Mouse (Mus musculus): Measurements from ENCODE around the gene Erich4. TPM values are rescaled to one million over a fixed set of nuclear protein-coding genes. Genes with fewer than 3 reads are reported as not detected.
"Not testable (repeated sequence)": the region's sequence is repeated elsewhere in the genome, so short reads cannot be mapped to it uniquely, and the experiment has no call there.

The Erich4 gene
- polyA plus RNA-seq, 1 experiment from 2014 or later, result 0.20 TPM

DNA sequence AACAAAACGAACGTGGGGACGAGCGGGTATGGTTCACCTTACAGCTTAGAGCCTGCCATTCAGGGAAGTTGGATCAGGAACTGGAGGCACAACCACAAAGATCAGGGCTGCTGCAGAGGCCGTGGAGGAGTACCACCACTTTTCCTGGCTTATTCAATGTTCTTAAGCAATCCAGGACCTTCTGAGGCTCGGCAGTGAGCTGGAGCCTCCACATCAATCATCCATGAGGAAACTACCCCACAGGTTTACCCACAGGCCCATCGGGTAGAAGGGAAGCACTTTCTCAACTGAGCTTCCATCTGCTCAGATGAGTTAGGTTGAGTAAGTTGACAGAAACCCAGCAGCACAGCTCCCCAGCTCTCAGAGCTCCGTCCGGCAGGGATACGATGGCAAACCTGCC, 36.3 kb downstream of the Erich4 start:
- WGBS (ENCODE audit: insufficient replicate concordance), result 64% methylated on average over 10 of the region's 10 CpGs
- no peaks in the 10 kb centered on the region for H3K9me3 ChIP-seq (ENCODE audit: low read length)
- no peak for TF ChIP-seq EP300 (IDR thresholded peaks at IDR 0.05; ENCODE audit: low read depth)
- no peak overlapping the region for H3K4me3 ChIP-seq (ENCODE audit: low read depth, low read length)
- H3K36me3 ChIP-seq (replicated peaks; ENCODE audit: insufficient read depth, low read length), result no peaks in the 10 kb centered on the region
- no peaks in the 10 kb centered on the region for H3K27me3 ChIP-seq (ENCODE audit: insufficient read depth, low read length)
- H3K27ac ChIP-seq (ENCODE audit: low read depth), result no peak overlapping the region
- ATAC-seq, result no peak
- no peak for DNase-seq
- no peak overlapping the region for H3K4me2 ChIP-seq (ENCODE audit: low read depth, low read length)
- H3K4me1 ChIP-seq (ENCODE audit: insufficient read depth), result 0 out of 2 replicates have a peak, but pooled peaks cover 6% of the 10 kb centered on the region
- H3K9ac ChIP-seq (replicated peaks), result no peak overlapping the region

DNA sequence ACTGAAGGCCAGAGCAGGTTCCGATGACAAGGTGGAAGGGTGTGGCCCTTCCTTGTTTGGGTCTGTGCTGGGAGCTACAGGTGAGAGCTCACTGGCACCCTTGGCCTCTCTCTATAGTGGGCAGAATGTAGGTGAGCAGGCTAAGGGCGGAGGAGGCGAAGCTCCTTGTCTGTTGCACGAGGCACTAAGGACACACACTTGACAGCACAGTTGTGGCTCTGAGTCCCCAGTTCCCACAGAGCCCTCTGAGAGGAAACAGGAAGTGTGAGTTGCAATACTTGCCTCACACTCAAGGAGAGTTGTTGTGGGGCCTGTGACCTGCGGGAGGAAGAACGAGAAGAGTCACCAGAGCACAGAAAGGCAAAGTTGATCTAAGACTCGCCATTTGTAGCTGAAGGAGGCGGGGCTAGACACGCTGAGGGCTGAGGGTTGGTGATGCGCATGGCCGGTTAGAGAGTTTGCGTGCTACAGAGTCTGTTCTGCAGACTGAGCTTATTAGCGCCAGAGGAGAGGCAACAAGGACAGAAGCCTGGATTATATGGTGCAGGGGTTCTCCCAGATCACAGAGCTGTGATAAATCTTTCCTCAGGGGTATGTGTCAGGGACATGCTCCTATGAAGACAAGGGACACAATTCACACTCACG, 38.8 kb downstream of the Erich4 start:
- not testable (repeated sequence) for H3K9ac ChIP-seq (replicated peaks); DNase-seq; H3K4me3 ChIP-seq (ENCODE audit: low read depth, low read length); H3K36me3 ChIP-seq (replicated peaks; ENCODE audit: insufficient read depth, low read length); H3K4me1 ChIP-seq (ENCODE audit: insufficient read depth); H3K27me3 ChIP-seq (ENCODE audit: insufficient read depth, low read length); H3K9me3 ChIP-seq (ENCODE audit: low read length); H3K4me2 ChIP-seq (ENCODE audit: low read depth, low read length)
- ATAC-seq, result peak; percentile 76
- WGBS (ENCODE audit: insufficient replicate concordance), result 59% methylated on average over 12 of the region's 14 CpGs
- peak overlapping the region; percentile 64 for H3K27ac ChIP-seq (ENCODE audit: low read depth)

GRCm38 (mm10) chr7:25576308-25576707, 39.4 kb downstream of the Erich4 start:
- not testable (repeated sequence) for DNase-seq; H3K4me3 ChIP-seq (ENCODE audit: low read depth, low read length); H3K4me2 ChIP-seq (ENCODE audit: low read depth, low read length); H3K36me3 ChIP-seq (replicated peaks; ENCODE audit: insufficient read depth, low read length); H3K27me3 ChIP-seq (ENCODE audit: insufficient read depth, low read length); H3K4me1 ChIP-seq (ENCODE audit: insufficient read depth); H3K9ac ChIP-seq (replicated peaks); H3K9me3 ChIP-seq (ENCODE audit: low read length); ATAC-seq
- 31% methylated on average over 6 of the region's 6 CpGs for WGBS (ENCODE audit: insufficient replicate concordance)
- peak overlapping the region; percentile 64 for H3K27ac ChIP-seq (ENCODE audit: low read depth)

- no peak for ATAC-seq
- TF ChIP-seq CTCF (IDR thresholded peaks at IDR 0.05; ENCODE audit: low read depth) (no peak), EP300 (IDR thresholded peaks at IDR 0.05; ENCODE audit: low read depth) (no peak)
Measured at GRCm38 (mm10) chr7:25575870-25576269, 39.8 kb downstream of the Erich4 start.

DNA sequence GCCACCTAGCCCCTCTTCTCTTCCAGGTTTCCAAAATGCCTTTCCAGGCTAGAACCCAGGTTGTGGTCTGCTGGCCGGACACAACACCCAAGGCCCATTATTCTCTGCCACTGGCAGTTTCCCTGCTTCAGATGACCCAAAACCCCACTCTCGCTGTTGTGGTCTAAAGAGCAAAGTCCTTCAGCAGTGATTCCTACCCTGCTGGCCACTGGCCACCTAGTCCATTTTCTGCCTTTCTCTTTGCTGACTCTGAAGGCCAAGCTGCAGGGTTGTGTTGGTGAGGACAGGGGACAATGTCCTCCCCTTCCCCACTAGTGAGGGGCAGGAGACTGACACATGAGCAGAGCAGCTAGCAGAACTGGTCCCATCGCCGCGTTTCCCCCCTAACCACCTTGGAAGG, 40.6 kb downstream of the Erich4 start:
- DNase-seq, result no peak
- WGBS (ENCODE audit: insufficient replicate concordance), result 73% methylated on average over 5 of the region's 5 CpGs
- no peak overlapping the region for H3K4me2 ChIP-seq (ENCODE audit: low read depth, low read length)
- H3K4me1 ChIP-seq (ENCODE audit: insufficient read depth), result 0 out of 2 replicates have a peak, but pooled peaks cover 6% of the 10 kb centered on the region
- ATAC-seq, result peak; percentile 54; the same call in 1 of the 2 replicates
- TF ChIP-seq EP300 (IDR thresholded peaks at IDR 0.05; ENCODE audit: low read depth) (no peak), CTCF (IDR thresholded peaks at IDR 0.05; ENCODE audit: low read depth) (no peak)
- H3K9me3 ChIP-seq (ENCODE audit: low read length), result no peaks in the 10 kb centered on the region
- no peak overlapping the region for H3K27ac ChIP-seq (ENCODE audit: low read depth)
- no peak overlapping the region for H3K4me3 ChIP-seq (ENCODE audit: low read depth, low read length)
- no peaks in the 10 kb centered on the region for H3K36me3 ChIP-seq (replicated peaks; ENCODE audit: insufficient read depth, low read length)
- H3K27me3 ChIP-seq (ENCODE audit: insufficient read depth, low read length), result no peaks in the 10 kb centered on the region
- no peak overlapping the region for H3K9ac ChIP-seq (replicated peaks)

More at GRCm38 (mm10) chr7:25575870-25576269, 39.8 kb downstream of the Erich4 start:
- no peak overlapping the region for H3K4me2 ChIP-seq (ENCODE audit: low read depth, low read length)
- H3K9ac ChIP-seq (replicated peaks), result no peak overlapping the region
- no peak overlapping the region for H3K4me3 ChIP-seq (ENCODE audit: low read depth, low read length)
- no peaks in the 10 kb centered on the region for H3K27me3 ChIP-seq (ENCODE audit: insufficient read depth, low read length)
- 53% methylated on average over 8 of the region's 8 CpGs for WGBS (ENCODE audit: insufficient replicate concordance)
- DNase-seq, result no peak
- no peaks in the 10 kb centered on the region for H3K36me3 ChIP-seq (replicated peaks; ENCODE audit: insufficient read depth, low read length)
- H3K4me1 ChIP-seq (ENCODE audit: insufficient read depth), result 0 out of 2 replicates have a peak, but pooled peaks cover 6% of the 10 kb centered on the region
- H3K27ac ChIP-seq (ENCODE audit: low read depth), result no peak overlapping the region
- no peaks in the 10 kb centered on the region for H3K9me3 ChIP-seq (ENCODE audit: low read length)

- 53% methylated on average over 5 of the region's 5 CpGs for WGBS (ENCODE audit: insufficient replicate concordance)
- H3K36me3 ChIP-seq (replicated peaks; ENCODE audit: insufficient read depth, low read length); H3K27me3 ChIP-seq (ENCODE audit: insufficient read depth, low read length); H3K4me1 ChIP-seq (ENCODE audit: insufficient read depth); H3K9me3 ChIP-seq (ENCODE audit: low read length); H3K27ac ChIP-seq (ENCODE audit: low read depth); DNase-seq; H3K4me3 ChIP-seq (ENCODE audit: low read depth, low read length); H3K9ac ChIP-seq (replicated peaks); H3K4me2 ChIP-seq (ENCODE audit: low read depth, low read length); ATAC-seq: not testable (repeated sequence)
Measured at GRCm38 (mm10) chr7:25573806-25574205, 41.9 kb downstream of the Erich4 start.

DNA sequence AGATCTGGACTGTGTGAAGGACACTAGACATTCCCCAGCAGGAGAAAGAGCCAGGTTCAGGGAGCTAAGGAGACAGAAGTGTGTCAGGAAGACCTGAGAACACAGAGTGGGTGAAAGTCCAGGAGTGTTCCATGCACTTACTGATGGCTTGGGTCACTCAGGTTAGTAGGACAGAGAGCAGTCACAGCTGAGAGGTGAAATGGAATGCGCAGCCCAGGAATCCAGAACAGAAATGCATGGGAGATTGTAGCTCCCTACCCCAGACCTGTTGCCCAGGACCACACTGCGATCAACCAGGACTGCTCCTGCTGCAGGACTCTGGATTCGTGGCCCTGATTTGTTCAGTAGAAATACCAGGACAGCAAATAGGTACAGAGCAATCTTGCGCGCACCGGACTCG, 47.0 kb downstream of the Erich4 start:
- H3K36me3 ChIP-seq (replicated peaks; ENCODE audit: insufficient read depth, low read length), result no peaks in the 10 kb centered on the region
- H3K27ac ChIP-seq (ENCODE audit: low read depth), result no peak overlapping the region
- WGBS (ENCODE audit: insufficient replicate concordance), result 90% methylated on average over 7 of the region's 7 CpGs
- TF ChIP-seq CTCF (IDR thresholded peaks at IDR 0.05; ENCODE audit: low read depth) (no peak), EP300 (IDR thresholded peaks at IDR 0.05; ENCODE audit: low read depth) (no peak)
- no peaks in the 10 kb centered on the region for H3K4me1 ChIP-seq (ENCODE audit: insufficient read depth)
- no peaks in the 10 kb centered on the region; the same call in 1 of the 2 replicates for H3K9me3 ChIP-seq (ENCODE audit: low read length)
- H3K27me3 ChIP-seq (ENCODE audit: insufficient read depth, low read length), result no peaks in the 10 kb centered on the region
- H3K4me2 ChIP-seq (ENCODE audit: low read depth, low read length), result no peak overlapping the region
- ATAC-seq (no peak), DNase-seq (no peak)
- no peak overlapping the region for H3K4me3 ChIP-seq (ENCODE audit: low read depth, low read length)
- no peak overlapping the region for H3K9ac ChIP-seq (replicated peaks)

Other genes starting within 250 kb of the Erich4 start
- not detected in 2 replicates for gene Cnfn, start 246.2 kb downstream of the Erich4 start, polyA plus RNA-seq (2015; fragmentation: Nextera tagmentation; extraction: Ambion mirVana)
- 5.2 and 5.5 TPM in 2 replicates for gene Lipe, start 217.2 kb downstream of the Erich4 start, polyA plus RNA-seq (2015; fragmentation: Nextera tagmentation; extraction: Ambion mirVana)
- gene Cxcl17, start 203.0 kb downstream of the Erich4 start, polyA plus RNA-seq (2015; fragmentation: Nextera tagmentation; extraction: Ambion mirVana), result not detected in 2 replicates
- 24.3 and 27.3 TPM in 2 replicates for gene Ceacam1, start 138.3 kb downstream of the Erich4 start, polyA plus RNA-seq (2015; fragmentation: Nextera tagmentation; extraction: Ambion mirVana)
- 0.08 TPM in 1 of 2 replicates, not detected in the other for gene Ceacam2, start 76.0 kb downstream of the Erich4 start, polyA plus RNA-seq (2015; fragmentation: Nextera tagmentation; extraction: Ambion mirVana)
- gene Dmac2, start 3.5 kb upstream of the Erich4 start, polyA plus RNA-seq (2015; fragmentation: Nextera tagmentation; extraction: Ambion mirVana), result 12.2 and 13.7 TPM in 2 replicates
- 3.7 and 4.1 TPM in 2 replicates for gene B3gnt8, start 10.8 kb upstream of the Erich4 start, polyA plus RNA-seq (2015; fragmentation: Nextera tagmentation; extraction: Ambion mirVana)
- 106 and 123 TPM in 2 replicates for gene Bckdha, start 43.1 kb upstream of the Erich4 start, polyA plus RNA-seq (2015; fragmentation: Nextera tagmentation; extraction: Ambion mirVana)
- gene Exosc5, start 43.3 kb upstream of the Erich4 start, polyA plus RNA-seq (2015; fragmentation: Nextera tagmentation; extraction: Ambion mirVana), result 44.5 and 49.2 TPM in 2 replicates
- gene Tmem91, start 59.3 kb upstream of the Erich4 start, polyA plus RNA-seq (2015; fragmentation: Nextera tagmentation; extraction: Ambion mirVana), result 0.58 and 0.76 TPM in 2 replicates
- gene B9d2, start 64.9 kb upstream of the Erich4 start, polyA plus RNA-seq (2015; fragmentation: Nextera tagmentation; extraction: Ambion mirVana), result 15.0 and 16.0 TPM in 2 replicates
- 5.1 and 6.1 TPM in 2 replicates for gene Tgfb1, start 71.1 kb upstream of the Erich4 start, polyA plus RNA-seq (2015; fragmentation: Nextera tagmentation; extraction: Ambion mirVana)
- gene Ccdc97, start 103.2 kb upstream of the Erich4 start, polyA plus RNA-seq (2015; fragmentation: Nextera tagmentation; extraction: Ambion mirVana), result 6.7 and 6.8 TPM in 2 replicates
- 21.4 and 22.6 TPM in 2 replicates for gene Hnrnpul1, start 138.9 kb upstream of the Erich4 start, polyA plus RNA-seq (2015; fragmentation: Nextera tagmentation; extraction: Ambion mirVana)
- 26.6 and 27.4 TPM in 2 replicates for gene Axl, start 172.8 kb upstream of the Erich4 start, polyA plus RNA-seq (2015; fragmentation: Nextera tagmentation; extraction: Ambion mirVana)
- 0.65 and 0.92 TPM in 2 replicates for gene Cyp2s1, start 201.0 kb upstream of the Erich4 start, polyA plus RNA-seq (2015; fragmentation: Nextera tagmentation; extraction: Ambion mirVana)

Data from liver, postnatal 0 days (tissue).